Mouse (Mus musculus) stomach, embryonic 14.5 days (tissue): ENCODE measurements around the gene Drd3. TPM values are rescaled to one million over a fixed set of nuclear protein-coding genes. Genes with fewer than 3 reads are reported as not detected.

Experiments
- ATAC-seq: fragments of 200-750 bp; cut with Nextera tagmentation; 2 replicates; pipeline ENCODE4 v1.8.0; 2017; ENCODE audit warnings: low read depth, moderate TSS enrichment; ENCODE audit not compliant: insufficient number of reproducible peaks, insufficient read depth, low FRiP score
- H3K27ac ChIP-seq: fragments of 300-500 bp; sonication (generic); 2 replicates; pipeline ENCODE4 v1.5.1; 2014; ENCODE audit warnings: mild to moderate bottlenecking, low read length, moderate library complexity, mixed read lengths
- H3K27me3 ChIP-seq: fragments of 300-500 bp; sonication (generic); 2 replicates; pipeline ENCODE4 v1.6.1; 2014; ENCODE audit warnings: low read length, control low read depth, mixed read lengths; ENCODE audit not compliant: control insufficient read depth, insufficient read depth
- H3K36me3 ChIP-seq: fragments of 300-500 bp; sonication (generic); 2 replicates; pipeline ENCODE4 v1.6.1; 2014; ENCODE audit warnings: mild to moderate bottlenecking, control low read depth, low read length, moderate library complexity, mixed read lengths; ENCODE audit not compliant: control insufficient read depth, insufficient read depth
- H3K4me1 ChIP-seq: fragments of 300-500 bp; sonication (generic); 2 replicates; pipeline ENCODE4 v1.6.1; 2014; ENCODE audit warnings: low read length, control low read depth, mixed read lengths; ENCODE audit not compliant: control insufficient read depth, insufficient read depth
- H3K4me2 ChIP-seq: fragments of 300-500 bp; sonication (generic); replicated peaks from 2 replicates; pipeline ENCODE4 v1.6.1; 2014; ENCODE audit warnings: low read depth, low read length, control low read depth
- H3K4me3 ChIP-seq: fragments of 300-500 bp; sonication (generic); 2 replicates; pipeline ENCODE4 v1.5.1; 2014; ENCODE audit warnings: low read depth, low read length, control low read depth
- H3K9ac ChIP-seq: fragments of 300-500 bp; sonication (generic); replicated peaks from 2 replicates; pipeline ENCODE4 v1.6.1; 2014; ENCODE audit warnings: low read depth, mild to moderate bottlenecking, control low read depth, low read length, moderate library complexity, mixed read lengths
- H3K9me3 ChIP-seq: fragments of 300-500 bp; sonication (generic); 2 replicates; pipeline ENCODE4 v1.6.1; 2016; ENCODE audit warnings: low read depth, low read length, control low read depth; ENCODE audit not compliant: control insufficient read depth
- WGBS: fragments of 180-500 bp; shearing (Covaris S2); extraction: QIAGEN DNeasy Blood & Tissue Kit; methylation state at CpG from one replicate; pipeline ENCODE4 v1.1.7; 2014; 5-methylcytosine and 5-hydroxymethylcytosine counted together
- polyA plus RNA-seq: library from polyadenylated mRNA; unstranded; fragments of >200 nt; fragmentation: Nextera tagmentation; extraction: Ambion mirVana; gene quantifications from 2 replicates; pipeline ENCODE4 v1.2.1, GENCODE M21; 2014

Drd3 gene
- polyA plus RNA-seq, 1 experiment from 2014 or later = not detected

DNA sequence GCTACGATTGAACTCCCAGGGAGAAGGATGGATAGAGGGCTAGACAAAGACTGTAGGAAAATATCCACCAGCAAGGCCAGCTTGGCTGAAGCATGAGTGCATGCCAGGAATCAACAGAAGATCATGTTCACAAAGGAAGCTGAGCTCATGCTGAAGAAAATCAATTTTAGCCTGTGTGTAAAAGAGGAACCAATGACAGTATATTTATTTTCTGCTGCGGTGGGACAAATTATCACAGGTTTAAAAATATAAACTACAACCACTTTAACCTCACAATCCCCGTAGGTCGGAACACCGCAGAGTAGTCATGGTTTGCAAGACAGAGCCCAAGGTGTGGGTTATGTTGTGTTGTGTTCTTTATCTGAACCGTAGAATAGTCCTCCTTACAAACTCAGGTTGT is 50.5 kb downstream of the Drd3 start:
- Histone ChIP-seq H3K27ac (no peak overlapping the region), H3K4me3 (no peak overlapping the region), H3K9me3 (no peaks in the 10 kb centered on the region), H3K4me1 (0 out of 2 replicates have a peak, but pooled peaks cover 5% of the 10 kb centered on the region), H3K27me3 (no peaks in the 10 kb centered on the region), H3K36me3 (no peaks in the 10 kb centered on the region), H3K9ac (no peak overlapping the region), H3K4me2 (no peak overlapping the region)
- ATAC-seq = no peak
- WGBS = 84% methylated on average over 6 of the region's 6 CpGs

DNA sequence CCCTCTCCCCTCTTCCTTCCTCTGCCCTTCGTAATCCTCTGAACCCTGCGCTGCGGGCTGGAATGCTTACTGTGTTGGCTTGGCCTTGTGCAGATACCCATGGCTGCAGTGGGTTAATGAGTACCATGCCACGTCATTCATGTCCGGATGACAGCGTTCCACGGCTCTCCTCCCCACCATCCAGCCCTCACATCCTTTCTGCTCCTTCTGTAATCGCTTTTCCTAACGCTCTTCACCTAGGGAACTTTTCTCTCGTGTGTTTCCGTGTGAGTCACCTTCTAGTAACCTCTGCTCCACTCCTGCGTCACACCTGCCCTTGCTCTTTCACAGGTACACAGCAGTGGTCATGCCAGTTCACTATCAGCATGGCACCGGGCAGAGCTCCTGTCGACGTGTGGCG is 53.2 kb downstream of the Drd3 start:
- Histone ChIP-seq H3K9me3 (no peaks in the 10 kb centered on the region), H3K4me1 (no peaks in the 10 kb centered on the region), H3K27me3 (no peaks in the 10 kb centered on the region), H3K9ac (no peak overlapping the region), H3K4me2 (no peak overlapping the region), H3K36me3 (no peaks in the 10 kb centered on the region), H3K27ac (no peak overlapping the region), H3K4me3 (no peak overlapping the region)
- ATAC-seq = no peak
- WGBS = 68% methylated on average over 16 of the region's 16 CpGs

- H3K9ac ChIP-seq = no peak overlapping the region
- no peaks in the 10 kb centered on the region for H3K27me3 ChIP-seq
- H3K4me1 ChIP-seq = no peaks in the 10 kb centered on the region
- H3K27ac ChIP-seq = no peak overlapping the region
- no peak for ATAC-seq
- H3K9me3 ChIP-seq = no peaks in the 10 kb centered on the region
- no peak overlapping the region for H3K4me3 ChIP-seq
- H3K4me2 ChIP-seq = no peak overlapping the region
- no peaks in the 10 kb centered on the region for H3K36me3 ChIP-seq
- WGBS = 88% methylated on average over 2 of the region's 2 CpGs
Observed at GRCm38 (mm10) chr16:43809429-43809828, 55.6 kb downstream of the Drd3 start.

DNA sequence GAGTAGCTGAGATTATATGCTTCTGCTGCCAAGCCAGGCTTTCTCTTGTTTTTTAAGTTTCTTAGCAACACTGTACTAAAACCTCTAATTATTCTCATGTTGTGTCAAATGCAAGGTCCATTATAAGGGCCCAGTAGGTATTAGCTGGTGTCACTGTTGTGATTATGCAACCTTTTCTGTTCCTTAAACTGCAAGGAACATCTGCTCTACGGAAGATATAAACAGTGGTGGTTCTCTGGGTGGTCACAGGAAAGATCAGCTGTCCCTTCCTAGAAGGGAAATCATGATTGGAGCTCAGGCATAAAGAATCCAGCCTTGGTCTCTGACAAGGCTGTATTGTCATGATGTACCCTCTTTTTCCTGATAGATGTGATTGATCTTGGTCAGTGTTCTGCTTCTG is 57.6 kb downstream of the Drd3 start:
- no peak for ATAC-seq
- Histone ChIP-seq H3K27me3 (no peaks in the 10 kb centered on the region), H3K27ac (no peak overlapping the region), H3K36me3 (no peaks in the 10 kb centered on the region), H3K4me2 (no peak overlapping the region), H3K9me3 (no peaks in the 10 kb centered on the region), H3K4me1 (no peaks in the 10 kb centered on the region), H3K4me3 (no peak overlapping the region), H3K9ac (no peak overlapping the region)
- WGBS = 67% methylated on average over 1 of the region's 1 CpGs

DNA sequence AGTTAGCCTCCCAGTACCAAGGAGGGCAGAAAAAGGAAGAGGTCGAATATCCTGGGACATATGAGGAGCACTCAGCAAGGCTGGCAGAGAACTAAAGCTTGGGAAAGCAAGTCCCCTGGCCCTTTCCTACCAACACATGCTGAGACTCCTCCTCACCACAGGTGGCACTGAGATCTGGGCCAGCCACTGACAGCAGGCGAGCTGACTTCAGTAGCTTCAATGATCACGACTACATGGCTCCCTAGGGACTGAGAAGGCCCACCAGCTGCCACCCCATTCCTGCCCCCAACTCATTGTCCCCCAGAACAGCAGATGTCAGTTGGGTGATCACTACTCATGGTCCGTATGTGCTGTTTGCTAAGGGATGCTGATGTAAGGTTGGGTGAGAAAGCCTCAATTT is 60.8 kb downstream of the Drd3 start:
- Histone ChIP-seq H3K27me3 (no peaks in the 10 kb centered on the region), H3K4me2 (no peak overlapping the region), H3K36me3 (no peaks in the 10 kb centered on the region), H3K9me3 (no peaks in the 10 kb centered on the region), H3K4me3 (no peak overlapping the region), H3K27ac (no peak overlapping the region), H3K9ac (no peak overlapping the region), H3K4me1 (no peaks in the 10 kb centered on the region)
- no peak for ATAC-seq
- WGBS = 64% methylated on average over 4 of the region's 4 CpGs

GRCm38 (mm10) chr16:43816321-43816720 is 62.5 kb downstream of the Drd3 start:
- H3K9ac ChIP-seq = no peak overlapping the region
- no peak for ATAC-seq
- no peaks in the 10 kb centered on the region for H3K27me3 ChIP-seq
- no peaks in the 10 kb centered on the region for H3K36me3 ChIP-seq
- H3K4me1 ChIP-seq = no peaks in the 10 kb centered on the region
- no peak overlapping the region for H3K4me3 ChIP-seq
- H3K4me2 ChIP-seq = no peak overlapping the region
- H3K9me3 ChIP-seq = no peaks in the 10 kb centered on the region
- no peak overlapping the region for H3K27ac ChIP-seq
- 60% methylated on average over 5 of the region's 5 CpGs for WGBS

GRCm38 (mm10) chr16:43818404-43818803 is 64.6 kb downstream of the Drd3 start:
- 93% methylated on average over 6 of the region's 6 CpGs for WGBS
- H3K4me1 ChIP-seq = no peaks in the 10 kb centered on the region
- H3K9ac ChIP-seq = no peak overlapping the region

DNA sequence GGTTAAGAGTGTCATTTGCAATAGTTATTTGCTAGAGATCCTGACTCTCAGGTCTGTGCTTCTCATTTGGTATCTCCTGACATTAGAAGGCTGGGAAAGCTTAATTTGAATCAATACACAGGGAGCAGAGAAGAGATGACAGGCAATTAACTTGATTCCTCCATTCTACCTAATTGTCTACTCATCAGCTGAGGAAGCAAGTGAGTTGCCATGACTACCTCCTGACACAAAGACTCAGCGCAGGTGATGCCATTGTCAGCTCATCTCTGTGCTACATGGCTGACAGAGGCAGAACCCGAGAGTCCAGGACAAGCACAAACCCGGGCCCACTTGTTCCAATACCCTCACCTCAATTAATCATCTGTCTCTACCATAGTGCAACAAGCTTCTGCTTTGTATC is 73.7 kb downstream of the Drd3 start:
- Histone ChIP-seq H3K9ac (no peak overlapping the region), H3K4me1 (no peaks in the 10 kb centered on the region), H3K36me3 (no peaks in the 10 kb centered on the region), H3K27ac (no peak overlapping the region), H3K4me2 (no peak overlapping the region), H3K4me3 (no peak overlapping the region), H3K9me3 (no peaks in the 10 kb centered on the region), H3K27me3 (no peaks in the 10 kb centered on the region)
- no peak for ATAC-seq
- WGBS = 81% methylated on average over 3 of the region's 3 CpGs

More at GRCm38 (mm10) chr16:43818404-43818803, 64.6 kb downstream of the Drd3 start:
- no peaks in the 10 kb centered on the region for H3K27me3 ChIP-seq
- no peak overlapping the region for H3K4me3 ChIP-seq
- H3K27ac ChIP-seq = no peak overlapping the region
- no peaks in the 10 kb centered on the region for H3K9me3 ChIP-seq
- no peak overlapping the region for H3K4me2 ChIP-seq
- no peak for ATAC-seq
- no peaks in the 10 kb centered on the region for H3K36me3 ChIP-seq

DNA sequence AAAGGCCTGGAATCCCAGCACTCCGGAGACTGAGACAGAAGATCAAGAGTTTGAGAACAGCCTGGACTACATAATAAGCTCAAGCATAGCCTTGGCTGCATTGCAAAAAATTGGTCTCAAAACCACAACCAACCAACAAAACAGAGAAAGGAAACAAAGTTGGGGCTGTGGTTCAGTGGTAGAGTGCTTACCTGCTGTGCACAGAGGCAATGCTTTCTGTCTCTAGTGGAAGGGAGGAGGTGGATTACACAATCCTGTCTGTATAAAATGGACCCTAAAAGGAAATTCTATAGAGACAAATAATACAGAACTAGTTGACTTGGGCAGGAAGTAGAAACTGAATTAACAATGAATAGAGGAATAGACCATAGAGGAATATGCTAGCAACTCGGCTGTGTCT is 78.1 kb downstream of the Drd3 start:
- Histone ChIP-seq H3K27ac (no peak overlapping the region), H3K9me3 (no peaks in the 10 kb centered on the region), H3K4me1 (no peaks in the 10 kb centered on the region), H3K9ac (no peak overlapping the region), H3K4me2 (no peak overlapping the region), H3K36me3 (no peaks in the 10 kb centered on the region), H3K27me3 (no peaks in the 10 kb centered on the region), H3K4me3 (no peak overlapping the region)
- no peak for ATAC-seq
- 89% methylated on average over 2 of the region's 2 CpGs for WGBS
